Mouse (Mus musculus) embryonic facial prominence, embryonic 14.5 days (tissue): ENCODE data around the gene Srrm1. TPM values are rescaled to one million over a fixed set of nuclear protein-coding genes. Genes with fewer than 3 reads are reported as not detected.
"Not testable (repeated sequence)": the region's sequence is repeated elsewhere in the genome, so short reads cannot be mapped to it uniquely, and the experiment has no call there.

Source experiments
- ATAC-seq: fragments of 200-750 bp; cut with Nextera tagmentation; 2 replicates; pipeline ENCODE4 v1.8.0; 2017; ENCODE audit warnings: low read depth, moderate number of reproducible peaks, moderate TSS enrichment
- DNase-seq: peaks from one replicate; pipeline ENCODE4 v3.0.0-alpha.2; 2015; ENCODE audit warnings: low spot score
- H3K27ac ChIP-seq: fragments of 300-500 bp; sonication (generic); replicated peaks from 2 replicates; pipeline ENCODE4 v1.5.1; 2014; ENCODE audit warnings: low read depth, mild to moderate bottlenecking, low read length, moderate library complexity
- H3K27me3 ChIP-seq: fragments of 300-500 bp; sonication (generic); replicated peaks from 2 replicates; pipeline ENCODE4 v1.6.1; 2014; ENCODE audit warnings: low read length; ENCODE audit not compliant: control insufficient read depth, insufficient read depth
- H3K36me3 ChIP-seq: fragments of 300-500 bp; sonication (generic); 2 replicates; pipeline ENCODE4 v1.6.1; 2014; ENCODE audit warnings: low read length, mixed read lengths; ENCODE audit not compliant: control insufficient read depth, insufficient read depth
- H3K4me1 ChIP-seq: fragments of 300-500 bp; sonication (generic); 2 replicates; pipeline ENCODE4 v1.6.1; 2014; ENCODE audit warnings: antibody characterized with exemption, low read length; ENCODE audit not compliant: control insufficient read depth, insufficient read depth
- H3K4me2 ChIP-seq: fragments of 300-500 bp; sonication (generic); 2 replicates; pipeline ENCODE4 v1.6.1; 2014; ENCODE audit warnings: low read depth, mild to moderate bottlenecking, low read length, moderate library complexity, mixed read lengths
- H3K4me3 ChIP-seq: fragments of 300-500 bp; sonication (generic); 2 replicates; pipeline ENCODE4 v1.5.1; 2014; ENCODE audit warnings: low read depth, mild to moderate bottlenecking, low read length
- H3K9ac ChIP-seq: fragments of 300-500 bp; sonication (generic); 2 replicates; pipeline ENCODE4 v1.6.1; 2014; ENCODE audit warnings: low read depth, mild to moderate bottlenecking, low read length, moderate library complexity, mixed read lengths
- H3K9me3 ChIP-seq: fragments of 300-500 bp; sonication (generic); 2 replicates; pipeline ENCODE4 v1.6.1; 2016; ENCODE audit warnings: low read length; ENCODE audit not compliant: control insufficient read depth
- WGBS: fragments of 180-500 bp; shearing (Covaris S2); extraction: QIAGEN DNeasy Blood & Tissue Kit; methylation state at CpG from one replicate; pipeline ENCODE4 v1.1.7; 2014; 5-methylcytosine and 5-hydroxymethylcytosine counted together
- polyA plus RNA-seq: library from polyadenylated mRNA; unstranded; fragments of >200 nt; fragmentation: Nextera tagmentation; extraction: Ambion mirVana; gene quantifications from 2 replicates; pipeline ENCODE4 v1.2.1, GENCODE M21; 2014

Srrm1 gene
- polyA plus RNA-seq, 1 experiment from 2014 or later, result 163 TPM

GRCm38 (mm10) chr4:135361722-135362121 is 8.6 kb upstream of the Srrm1 start:
- Histone ChIP-seq H3K27ac (no peak overlapping the region), H3K4me1 (no peaks in the 10 kb centered on the region), H3K27me3 (no peaks in the 10 kb centered on the region), H3K4me2 (no peak overlapping the region), H3K9ac (no peak overlapping the region), H3K4me3 (no peak overlapping the region), H3K9me3 (no peaks in the 10 kb centered on the region), H3K36me3 (no peaks in the 10 kb centered on the region)
- DNase-seq, result no peak
- 87% methylated on average over 12 of the region's 12 CpGs for WGBS
- no peak for ATAC-seq

DNA sequence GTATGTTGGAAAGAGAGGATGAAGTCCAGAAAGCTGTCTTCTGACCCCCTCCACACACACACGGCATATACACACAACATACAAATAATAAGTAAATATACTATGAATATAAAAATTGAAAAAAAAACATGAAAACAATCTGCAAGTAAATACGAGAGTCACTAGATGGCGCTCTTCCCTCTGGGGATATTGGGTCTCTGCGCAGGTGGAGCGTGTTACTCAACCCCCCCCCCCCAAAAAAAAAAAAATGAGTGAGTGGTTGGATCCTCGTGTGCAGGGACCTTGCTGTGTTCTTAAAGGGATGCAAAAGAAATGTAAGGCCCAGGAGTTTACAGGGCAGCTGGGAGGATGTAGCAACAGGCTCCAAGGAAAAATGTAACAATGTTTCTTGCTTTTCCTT is 5.6 kb upstream of the Srrm1 start:
- ATAC-seq (no peak), DNase-seq (peak; percentile 83)
- Histone ChIP-seq H3K27ac (no peak overlapping the region), H3K4me2 (no peak overlapping the region), H3K27me3 (no peaks in the 10 kb centered on the region), H3K4me1 (peaks cover 5% of the 10 kb centered on the region; the same call in 1 of the 2 replicates), H3K9ac (no peak overlapping the region), H3K9me3 (no peaks in the 10 kb centered on the region), H3K4me3 (no peak overlapping the region), H3K36me3 (no peaks in the 10 kb centered on the region)
- 2% methylated on average over 6 of the region's 6 CpGs for WGBS

GRCm38 (mm10) chr4:135357221-135357920 is 4.2 kb upstream of the Srrm1 start:
- no peak for ATAC-seq
- DNase-seq, result no peak
- H3K36me3 ChIP-seq, result no peaks in the 10 kb centered on the region
- no peaks in the 10 kb centered on the region for H3K27me3 ChIP-seq
- no peaks in the 10 kb centered on the region for H3K9me3 ChIP-seq
- no peak overlapping the region for H3K27ac ChIP-seq
- no peak overlapping the region for H3K9ac ChIP-seq
- 78% methylated on average over 12 of the region's 12 CpGs for WGBS
- no peak overlapping the region for H3K4me2 ChIP-seq
- H3K4me3 ChIP-seq, result no peak overlapping the region
- H3K4me1 ChIP-seq, result peaks cover 5% of the 10 kb centered on the region; the same call in 1 of the 2 replicates

GRCm38 (mm10) chr4:135355886-135356550 is 2.9 kb upstream of the Srrm1 start:
- ATAC-seq, result no peak
- 67% methylated on average over 9 of the region's 9 CpGs for WGBS
- Histone ChIP-seq H3K4me2 (no peak overlapping the region), H3K27ac (no peak overlapping the region; the same call in 1 of the 2 replicates), H3K4me3 (no peak overlapping the region), H3K9ac (no peak overlapping the region), H3K4me1 (peaks cover 8% of the 10 kb centered on the region), H3K36me3 (no peaks in the 10 kb centered on the region), H3K27me3 (no peaks in the 10 kb centered on the region), H3K9me3 (no peaks in the 10 kb centered on the region)
- peak; percentile 69 for DNase-seq

- not testable (repeated sequence) for H3K9me3 ChIP-seq, H3K4me1 ChIP-seq, H3K4me2 ChIP-seq, H3K9ac ChIP-seq, H3K27me3 ChIP-seq, DNase-seq, H3K36me3 ChIP-seq, ATAC-seq, H3K4me3 ChIP-seq
- peak overlapping the region; percentile 95 for H3K27ac ChIP-seq
Measured at GRCm38 (mm10) chr4:135354751-135355150, 1.6 kb upstream of the Srrm1 start.

DNA sequence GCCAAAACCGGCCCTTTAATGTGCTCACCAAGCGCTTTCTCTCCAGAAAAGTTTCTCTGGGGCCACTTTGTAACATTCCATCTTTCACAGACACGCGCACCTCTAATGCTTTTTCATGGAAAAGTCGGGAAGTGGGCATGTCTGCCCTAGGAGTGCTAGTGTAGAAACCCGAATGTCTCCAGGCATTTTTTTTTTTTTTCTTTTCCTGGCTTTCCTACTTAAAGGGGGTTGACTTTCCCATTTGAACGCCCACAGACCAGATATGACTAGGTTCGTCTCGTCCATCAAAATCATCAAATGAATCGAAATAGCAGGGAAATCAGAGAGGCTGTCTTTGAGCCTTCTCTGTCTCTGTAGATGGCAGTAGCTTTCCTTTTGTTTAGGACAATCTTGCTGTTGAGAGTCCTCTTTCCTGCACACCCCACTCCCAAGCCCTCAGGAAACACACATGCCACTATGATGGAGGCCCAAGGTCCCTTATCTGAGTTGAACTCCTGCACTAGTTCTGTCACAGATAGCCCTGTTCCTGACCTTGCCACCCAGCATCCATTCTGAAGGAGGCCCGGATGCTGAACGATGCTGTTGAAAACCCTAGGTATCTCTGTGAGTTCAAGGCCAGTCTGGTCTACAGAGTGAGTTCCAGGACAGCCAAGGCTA is 801 bp upstream of the Srrm1 start:
- peaks cover 8% of the 10 kb centered on the region for H3K4me1 ChIP-seq
- ATAC-seq, result no peak
- H3K27ac ChIP-seq, result peak overlapping the region; percentile 95
- no peaks in the 10 kb centered on the region for H3K9me3 ChIP-seq
- DNase-seq, result no peak
- H3K4me2 ChIP-seq, result peak overlapping the region; percentile 64
- peak overlapping the region; percentile 99 for H3K4me3 ChIP-seq
- H3K36me3 ChIP-seq, result peaks cover 15% of the 10 kb centered on the region; the same call in 1 of the 2 replicates
- H3K9ac ChIP-seq, result peak overlapping the region; percentile 63
- no peaks in the 10 kb centered on the region for H3K27me3 ChIP-seq
- 15% methylated on average over 12 of the region's 12 CpGs for whole genome bisulfite sequencing

DNA sequence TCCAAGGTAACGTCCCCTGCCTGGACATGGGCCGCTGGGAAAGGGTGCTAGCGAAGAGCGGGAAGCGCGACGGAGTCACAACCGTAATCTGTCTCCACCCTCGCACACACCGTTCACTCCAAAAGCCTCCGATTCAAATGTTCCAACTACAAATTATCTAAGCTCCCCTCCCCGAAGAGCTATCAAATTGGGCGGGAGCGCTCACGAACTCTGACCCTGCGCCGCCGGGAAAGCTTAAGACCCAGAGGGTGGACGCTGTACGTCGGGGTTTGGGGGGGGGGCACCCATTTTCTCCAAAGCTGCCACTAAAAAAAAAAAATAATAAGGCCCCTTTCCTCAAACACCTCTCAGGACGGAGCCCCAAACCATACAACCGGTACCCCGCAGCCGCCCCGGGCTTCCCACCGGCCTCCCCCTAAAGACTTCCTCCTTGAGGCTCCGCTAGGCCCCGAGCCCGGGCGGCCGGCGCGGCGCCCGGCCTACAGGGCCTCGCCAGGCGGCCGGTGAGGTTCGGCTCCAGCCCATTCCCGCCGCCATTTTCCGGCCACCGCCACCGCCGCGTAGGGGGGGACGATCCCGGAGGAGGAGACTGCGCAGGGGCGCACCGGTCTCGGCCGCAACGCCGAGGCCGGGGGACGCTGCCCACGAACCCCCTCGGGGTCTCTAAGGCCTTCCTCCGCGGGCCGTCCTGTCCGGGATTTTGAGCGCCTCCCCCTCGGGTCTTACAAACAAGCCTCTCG is 625 bp downstream of the Srrm1 start:
- peak overlapping the region; percentile 99 for H3K4me3 ChIP-seq
- under 1% methylated on average over 44 of the region's 67 CpGs for WGBS

GRCm38 (mm10) chr4:135337376-135337942 is 15.7 kb downstream of the Srrm1 start:
- DNase-seq, result no peak
- peaks cover 99% of the 10 kb centered on the region for H3K36me3 ChIP-seq
- no peaks in the 10 kb centered on the region for H3K4me1 ChIP-seq
- no peak overlapping the region for H3K4me3 ChIP-seq
- no peaks in the 10 kb centered on the region for H3K27me3 ChIP-seq
- 66% methylated on average over 14 of the region's 14 CpGs for WGBS
- no peak overlapping the region for H3K27ac ChIP-seq
- H3K9me3 ChIP-seq, result no peaks in the 10 kb centered on the region
- H3K9ac ChIP-seq, result no peak overlapping the region
- no peak for ATAC-seq
- no peak overlapping the region for H3K4me2 ChIP-seq

More for the DNA sequence above, 625 bp downstream of the Srrm1 start:
- ATAC-seq (peak; percentile 26), DNase-seq (peak; percentile 49)
- Histone ChIP-seq H3K9me3 (no peaks in the 10 kb centered on the region), H3K27ac (peak overlapping the region; percentile 92), H3K9ac (peak overlapping the region; percentile 99), H3K4me2 (peak overlapping the region; percentile 75), H3K4me1 (peaks cover 8% of the 10 kb centered on the region), H3K36me3 (peaks cover 17% of the 10 kb centered on the region; the same call in 1 of the 2 replicates), H3K27me3 (no peaks in the 10 kb centered on the region)
